Mouse (Mus musculus) hindbrain, embryonic 10.5 days (tissue): ENCODE data around the gene Spock1. TPM values are rescaled to one million over a fixed set of nuclear protein-coding genes. Genes with fewer than 3 reads are reported as not detected.

ENCODE experiments used
- DNase-seq: peaks from one replicate; pipeline ENCODE4 v3.0.0-alpha.2; 2017; ENCODE audit warnings: low spot score
- H3K27ac ChIP-seq: fragments of 300-500 bp; sonication (generic); 2 replicates; pipeline ENCODE4 v1.5.1; 2016; ENCODE audit warnings: mild to moderate bottlenecking, moderate library complexity
- H3K27me3 ChIP-seq: fragments of 300-500 bp; sonication (generic); 2 replicates; pipeline ENCODE4 v1.6.1; 2016; ENCODE audit warnings: mild to moderate bottlenecking; ENCODE audit not compliant: poor library complexity, insufficient read depth, severe bottlenecking
- H3K36me3 ChIP-seq: fragments of 300-500 bp; sonication (generic); 2 replicates; pipeline ENCODE4 v1.6.1; 2016; ENCODE audit warnings: mild to moderate bottlenecking, moderate library complexity
- H3K4me1 ChIP-seq: fragments of 300-500 bp; sonication (generic); replicated peaks from 2 replicates; pipeline ENCODE4 v1.6.1; 2016; ENCODE audit warnings: mild to moderate bottlenecking
- H3K4me3 ChIP-seq: fragments of 300-500 bp; sonication (generic); 2 replicates; pipeline ENCODE4 v1.5.1; 2016; ENCODE audit warnings: mild to moderate bottlenecking, moderate library complexity
- H3K9me3 ChIP-seq: fragments of 300-500 bp; sonication (generic); 2 replicates; pipeline ENCODE4 v1.6.1; 2016; ENCODE audit warnings: mild to moderate bottlenecking, moderate library complexity
- WGBS: fragments of 180-500 bp; shearing (Covaris S2); methylation state at CpG from one replicate; pipeline ENCODE4 v1.1.7; 2016; 5-methylcytosine and 5-hydroxymethylcytosine counted together
- polyA plus RNA-seq: library from polyadenylated mRNA; unstranded; fragments of >200 nt; fragmentation: Nextera tagmentation; extraction: Ambion mirVana; gene quantifications from 2 replicates; pipeline ENCODE4 v1.2.1, GENCODE M21; 2016

Gene Spock1
- polyA plus RNA-seq, 1 experiment from 2014 or later, result 10.3 TPM

GRCm38 (mm10) chr13:57830091-57830490 is 78.0 kb downstream of the Spock1 start:
- peaks cover 5% of the 10 kb centered on the region for H3K4me1 ChIP-seq
- peaks cover 13% of the 10 kb centered on the region for H3K9me3 ChIP-seq
- 52% methylated on average over 2 of the region's 2 CpGs for WGBS
- no peaks in the 10 kb centered on the region for H3K36me3 ChIP-seq
- no peak for DNase-seq
- no peak overlapping the region for H3K27ac ChIP-seq
- no peak overlapping the region for H3K4me3 ChIP-seq
- H3K27me3 ChIP-seq, result no peaks in the 10 kb centered on the region

DNA sequence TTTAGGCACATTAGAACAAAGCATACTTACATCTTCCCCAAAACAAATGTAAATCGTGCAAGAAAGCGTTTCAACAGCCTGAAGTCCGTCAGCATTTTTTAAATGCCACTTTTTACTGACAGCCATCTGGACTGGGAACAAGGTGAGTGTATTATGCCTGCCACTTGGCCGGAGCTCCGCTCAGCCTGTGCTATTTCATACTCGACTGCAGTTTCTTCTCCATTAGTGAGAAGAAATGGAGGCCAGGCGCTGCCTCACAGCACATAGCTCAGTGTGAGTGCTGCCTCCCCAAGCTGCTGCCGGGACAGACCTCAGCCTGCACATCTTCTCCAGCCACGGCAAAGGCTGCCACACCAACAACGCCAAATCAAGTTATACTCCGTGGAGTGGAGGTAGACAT is 91.9 kb downstream of the Spock1 start:
- H3K4me1 ChIP-seq, result no peaks in the 10 kb centered on the region
- H3K27ac ChIP-seq, result no peak overlapping the region
- peaks cover 13% of the 10 kb centered on the region for H3K9me3 ChIP-seq
- no peak for DNase-seq
- H3K27me3 ChIP-seq, result no peaks in the 10 kb centered on the region
- 91% methylated on average over 11 of the region's 11 CpGs for WGBS
- no peaks in the 10 kb centered on the region for H3K36me3 ChIP-seq
- no peak overlapping the region for H3K4me3 ChIP-seq

DNA sequence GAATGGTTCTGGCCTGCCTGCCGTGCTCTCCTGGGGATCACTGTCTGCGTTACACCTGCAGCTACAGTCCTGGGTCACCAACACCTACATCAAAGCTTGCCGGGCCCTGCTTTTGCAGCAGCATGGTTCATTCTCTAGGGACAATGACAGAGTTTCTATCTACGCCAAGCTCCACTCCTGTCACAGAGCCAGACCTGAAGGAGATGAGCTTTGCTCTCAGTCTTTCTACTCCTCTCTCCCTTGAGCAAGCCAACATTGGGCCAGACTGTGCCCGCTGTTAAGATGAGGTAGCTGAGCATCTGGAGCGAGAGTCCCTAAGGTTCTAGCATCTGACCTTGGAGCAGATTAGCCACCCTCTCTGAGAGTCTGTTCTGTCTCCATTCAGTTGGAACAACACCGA is 95.5 kb downstream of the Spock1 start:
- Histone ChIP-seq H3K36me3 (no peaks in the 10 kb centered on the region), H3K4me1 (no peaks in the 10 kb centered on the region), H3K9me3 (peaks cover 6% of the 10 kb centered on the region), H3K27me3 (no peaks in the 10 kb centered on the region), H3K4me3 (no peak overlapping the region), H3K27ac (no peak overlapping the region)
- no peak for DNase-seq
- 92% methylated on average over 7 of the region's 7 CpGs for WGBS

DNA sequence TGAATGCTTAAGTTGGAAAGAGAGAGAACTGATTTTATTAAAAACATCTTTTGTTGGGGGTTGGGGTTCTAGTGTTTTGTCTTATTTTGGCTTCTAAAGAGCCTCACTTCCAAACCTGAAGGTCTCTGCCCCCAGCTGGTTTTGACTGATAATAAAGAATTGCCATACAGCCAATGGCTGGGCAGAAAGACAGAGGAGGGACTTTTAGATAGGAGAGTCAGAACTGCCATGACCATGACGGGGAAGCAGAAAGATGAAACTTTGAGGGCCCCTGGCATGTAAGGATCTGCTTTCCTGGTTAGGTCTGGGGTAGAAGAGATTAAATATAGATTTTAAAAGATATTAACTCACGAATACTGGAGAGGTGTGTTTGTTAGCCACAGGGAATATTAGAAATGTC is 96.9 kb downstream of the Spock1 start:
- no peak overlapping the region for H3K27ac ChIP-seq
- no peaks in the 10 kb centered on the region for H3K9me3 ChIP-seq
- H3K4me3 ChIP-seq, result no peak overlapping the region
- 82% methylated on average over 2 of the region's 2 CpGs for WGBS
- no peaks in the 10 kb centered on the region for H3K27me3 ChIP-seq
- H3K4me1 ChIP-seq, result peaks cover 6% of the 10 kb centered on the region; the same call in 1 of the 2 replicates
- no peaks in the 10 kb centered on the region for H3K36me3 ChIP-seq
- no peak for DNase-seq

DNA sequence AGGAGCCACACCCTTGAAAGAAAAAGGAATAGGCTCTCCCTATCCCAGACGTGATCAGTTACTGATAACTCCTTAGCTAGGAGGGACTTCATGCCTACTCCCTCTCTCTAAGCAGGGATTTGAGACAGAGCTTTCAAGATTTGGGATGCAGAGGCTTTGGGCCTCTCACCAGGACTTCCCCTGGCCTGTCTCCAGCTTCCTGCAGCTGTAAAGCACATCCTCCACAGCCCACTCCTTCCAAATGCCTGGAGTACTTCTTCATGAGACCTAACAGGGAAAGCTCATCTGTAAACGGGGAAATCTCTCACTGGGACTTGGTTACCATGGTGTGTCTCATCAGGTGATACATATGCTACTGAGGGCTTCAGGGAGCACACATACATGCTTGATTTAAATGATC is 97.3 kb downstream of the Spock1 start:
- WGBS, result 73% methylated on average over 2 of the region's 2 CpGs
- peaks cover 8% of the 10 kb centered on the region; the same call in 1 of the 2 replicates for H3K4me1 ChIP-seq
- H3K4me3 ChIP-seq, result no peak overlapping the region
- H3K27me3 ChIP-seq, result no peaks in the 10 kb centered on the region
- no peaks in the 10 kb centered on the region for H3K36me3 ChIP-seq
- no peaks in the 10 kb centered on the region for H3K9me3 ChIP-seq
- H3K27ac ChIP-seq, result no peak overlapping the region
- no peak for DNase-seq

- WGBS, result 90% methylated on average over 5 of the region's 5 CpGs
- no peak for DNase-seq
Observed at GRCm38 (mm10) chr13:57810083-57810482, 98.0 kb downstream of the Spock1 start.

GRCm38 (mm10) chr13:57809603-57810002 is 98.5 kb downstream of the Spock1 start:
- DNase-seq, result no peak
- H3K36me3 ChIP-seq, result no peaks in the 10 kb centered on the region
- peaks cover 8% of the 10 kb centered on the region; the same call in 1 of the 2 replicates for H3K4me1 ChIP-seq
- no peaks in the 10 kb centered on the region for H3K27me3 ChIP-seq
- no peak overlapping the region for H3K4me3 ChIP-seq
- no peak overlapping the region for H3K27ac ChIP-seq
- 83% methylated on average over 11 of the region's 11 CpGs for WGBS
- H3K9me3 ChIP-seq, result no peaks in the 10 kb centered on the region

More at GRCm38 (mm10) chr13:57810083-57810482, 98.0 kb downstream of the Spock1 start:
- Histone ChIP-seq H3K27me3 (no peaks in the 10 kb centered on the region), H3K4me1 (peaks cover 8% of the 10 kb centered on the region; the same call in 1 of the 2 replicates), H3K36me3 (no peaks in the 10 kb centered on the region), H3K27ac (no peak overlapping the region), H3K4me3 (no peak overlapping the region), H3K9me3 (no peaks in the 10 kb centered on the region)

- 94% methylated on average over 3 of the region's 3 CpGs for WGBS
Observed at GRCm38 (mm10) chr13:57806816-57807215, 101.3 kb downstream of the Spock1 start.

DNA sequence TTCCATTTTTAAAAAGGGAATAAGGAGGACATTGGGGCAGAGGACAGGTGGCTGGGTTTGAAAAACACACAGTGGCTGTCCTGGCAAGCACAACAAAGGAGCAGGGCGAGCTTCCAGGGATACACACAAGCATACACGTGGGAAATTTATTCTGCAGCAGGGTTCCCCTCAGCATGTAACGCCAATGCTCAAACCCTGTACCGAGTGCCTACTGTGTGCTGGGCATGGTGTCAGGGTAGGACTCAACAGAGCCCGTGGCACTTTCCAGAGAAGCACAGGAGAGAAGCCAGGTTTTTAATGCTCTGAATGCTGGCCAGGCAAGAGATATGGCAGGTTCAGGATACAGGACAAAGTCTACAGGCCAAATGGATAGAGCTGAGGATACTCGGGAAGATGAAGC is 101.8 kb downstream of the Spock1 start:
- Histone ChIP-seq H3K27ac (no peak overlapping the region), H3K36me3 (no peaks in the 10 kb centered on the region), H3K9me3 (no peaks in the 10 kb centered on the region), H3K4me3 (no peak overlapping the region), H3K4me1 (peaks cover 8% of the 10 kb centered on the region; the same call in 1 of the 2 replicates), H3K27me3 (no peaks in the 10 kb centered on the region)
- no peak for DNase-seq
- 79% methylated on average over 6 of the region's 6 CpGs for WGBS

More at GRCm38 (mm10) chr13:57806816-57807215, 101.3 kb downstream of the Spock1 start:
- Histone ChIP-seq H3K36me3 (no peaks in the 10 kb centered on the region), H3K27ac (no peak overlapping the region), H3K4me3 (no peak overlapping the region), H3K27me3 (no peaks in the 10 kb centered on the region), H3K4me1 (peaks cover 8% of the 10 kb centered on the region; the same call in 1 of the 2 replicates), H3K9me3 (no peaks in the 10 kb centered on the region)
- DNase-seq, result no peak

DNA sequence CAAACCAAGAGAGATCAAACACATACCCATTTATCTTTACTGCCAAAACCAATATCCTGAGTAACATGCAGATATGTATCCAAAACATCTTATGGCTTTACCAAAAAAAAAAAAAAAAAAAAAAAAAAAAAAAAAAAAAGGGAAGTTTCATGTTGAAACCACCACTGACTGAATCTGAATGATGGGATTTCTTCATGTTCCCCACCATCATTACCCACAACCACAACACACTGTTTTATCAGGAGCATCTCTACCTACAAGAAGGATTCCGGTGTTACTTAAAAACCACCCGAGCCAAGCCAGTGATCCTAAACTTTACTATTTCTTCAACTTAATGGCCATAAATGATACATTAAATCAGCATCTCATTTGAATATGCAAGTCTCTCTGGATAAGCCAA is 109.5 kb downstream of the Spock1 start:
- Histone ChIP-seq H3K27ac (no peak overlapping the region), H3K4me3 (no peak overlapping the region), H3K27me3 (no peaks in the 10 kb centered on the region), H3K9me3 (no peaks in the 10 kb centered on the region), H3K36me3 (no peaks in the 10 kb centered on the region), H3K4me1 (no peaks in the 10 kb centered on the region)
- 90% methylated on average over 2 of the region's 2 CpGs for WGBS
- DNase-seq, result no peak

DNA sequence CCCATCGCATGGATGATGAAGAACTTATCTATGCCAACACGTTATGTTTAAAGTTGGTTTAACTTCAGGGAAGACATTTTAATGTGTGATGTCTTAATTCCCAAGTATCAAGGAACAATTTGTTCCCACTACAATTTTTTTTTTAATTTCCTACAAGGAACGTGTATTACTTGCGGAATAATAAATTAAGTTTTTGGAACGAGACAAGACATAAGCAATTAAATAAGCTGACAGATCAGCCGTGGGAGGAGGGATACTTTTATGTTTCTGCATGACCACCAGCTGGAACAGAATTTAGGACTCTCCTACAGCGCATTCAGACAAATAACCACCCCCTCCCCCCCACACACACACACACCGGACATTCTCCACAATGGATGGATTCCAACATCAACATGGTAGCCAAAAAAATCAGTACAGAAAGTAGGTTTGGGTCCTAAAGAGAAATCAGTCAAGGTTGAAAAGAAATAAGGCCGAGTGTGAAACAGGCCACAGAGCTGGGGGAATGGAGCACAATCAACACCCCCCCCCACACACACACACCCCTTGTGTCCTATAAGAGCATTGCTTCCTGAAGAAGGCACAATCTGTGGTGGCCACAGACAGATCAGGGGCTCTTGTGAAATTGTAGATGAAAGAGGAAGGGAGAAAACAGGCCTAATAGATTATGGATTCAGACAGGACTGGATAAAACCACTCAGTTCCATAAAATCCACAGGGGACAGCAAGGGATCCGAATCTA is 111.0 kb downstream of the Spock1 start:
- 90% methylated on average over 10 of the region's 10 CpGs for WGBS
- Histone ChIP-seq H3K4me3 (no peak overlapping the region), H3K4me1 (no peaks in the 10 kb centered on the region), H3K27me3 (no peaks in the 10 kb centered on the region), H3K27ac (no peak overlapping the region), H3K36me3 (no peaks in the 10 kb centered on the region), H3K9me3 (no peaks in the 10 kb centered on the region)
- no peak for DNase-seq

DNA sequence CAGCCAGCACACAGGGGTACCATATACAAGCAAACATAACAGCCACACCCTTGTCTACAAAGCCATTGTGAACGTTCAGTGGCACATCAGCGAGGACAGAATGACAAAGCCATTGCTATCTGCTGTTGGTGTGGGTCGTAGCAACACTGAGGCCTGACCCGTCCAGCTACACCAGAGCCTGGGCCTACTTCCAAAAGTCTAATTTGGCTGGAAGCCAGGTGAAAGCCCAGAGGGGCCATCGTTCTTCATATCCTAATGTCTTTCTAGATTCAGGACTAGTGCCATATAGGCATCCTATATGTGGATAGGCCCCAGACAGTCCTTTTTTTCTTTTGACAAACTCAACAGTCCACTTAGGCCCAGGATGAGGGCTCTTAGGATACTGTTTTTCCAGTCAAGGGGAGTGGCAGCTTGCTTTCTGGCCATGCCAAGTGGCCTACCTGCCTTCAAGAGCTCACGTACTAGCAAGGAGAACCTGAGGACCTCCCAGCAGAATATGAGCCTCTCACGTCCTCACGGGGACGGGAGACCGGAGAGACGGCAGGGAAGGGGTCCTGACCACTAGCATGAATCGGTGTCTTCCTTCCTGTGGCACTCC is 114.4 kb downstream of the Spock1 start:
- no peak overlapping the region for H3K4me3 ChIP-seq
- 90% methylated on average over 12 of the region's 12 CpGs for WGBS
- H3K27ac ChIP-seq, result no peak overlapping the region
- H3K9me3 ChIP-seq, result no peaks in the 10 kb centered on the region
- no peaks in the 10 kb centered on the region for H3K36me3 ChIP-seq
- no peaks in the 10 kb centered on the region for H3K27me3 ChIP-seq
- H3K4me1 ChIP-seq, result peaks cover 25% of the 10 kb centered on the region
- no peak for DNase-seq

GRCm38 (mm10) chr13:57789796-57790195 is 118.3 kb downstream of the Spock1 start:
- Histone ChIP-seq H3K27ac (0 out of 2 replicates have a peak overlapping the region, but pooled peaks have one; percentile 56), H3K9me3 (peaks cover 4% of the 10 kb centered on the region; the same call in 1 of the 2 replicates), H3K4me3 (no peak overlapping the region), H3K27me3 (no peaks in the 10 kb centered on the region; the same call in 1 of the 2 replicates), H3K4me1 (peaks cover 32% of the 10 kb centered on the region), H3K36me3 (no peaks in the 10 kb centered on the region)
- 40% methylated on average over 5 of the region's 5 CpGs for WGBS
- DNase-seq, result no peak
